Mouse (Mus musculus) kidney, postnatal 0 days (tissue): ENCODE results near the gene Mrpl38. TPM values are rescaled to one million over a fixed set of nuclear protein-coding genes. Genes with fewer than 3 reads are reported as not detected.

Experiments
- ATAC-seq: fragments of 200-750 bp; cut with Nextera tagmentation; replicated peaks from 2 replicates; pipeline ENCODE4 v1.8.0; 2017; ENCODE audit warnings: low read depth, moderate number of reproducible peaks, moderate TSS enrichment, moderate library complexity; ENCODE audit not compliant: low FRiP score
- DNase-seq: peaks from one replicate; pipeline ENCODE4 v3.0.0-alpha.2; 2016; ENCODE audit warnings: low spot score
- H3K27ac ChIP-seq: fragments of 300-500 bp; sonication (generic); 2 replicates; pipeline ENCODE4 v1.5.1; 2014; ENCODE audit warnings: mild to moderate bottlenecking
- H3K27me3 ChIP-seq: fragments of 300-500 bp; sonication (generic); 2 replicates; pipeline ENCODE4 v1.6.1; 2014; ENCODE audit warnings: low read length, mixed read lengths; ENCODE audit not compliant: insufficient read depth
- H3K36me3 ChIP-seq: fragments of 300-500 bp; sonication (generic); 2 replicates; pipeline ENCODE4 v1.6.1; 2014; ENCODE audit warnings: low read length, mixed read lengths; ENCODE audit not compliant: insufficient read depth
- H3K4me1 ChIP-seq: fragments of 300-500 bp; sonication (generic); replicated peaks from 2 replicates; pipeline ENCODE4 v1.6.1; 2014; ENCODE audit warnings: antibody characterized with exemption, low read length, mixed read lengths; ENCODE audit not compliant: insufficient read depth
- H3K4me2 ChIP-seq: fragments of 300-500 bp; sonication (generic); 2 replicates; pipeline ENCODE4 v1.6.1; 2014; ENCODE audit warnings: mild to moderate bottlenecking, low read length, moderate library complexity, mixed read lengths
- H3K4me3 ChIP-seq: fragments of 300-500 bp; sonication (generic); replicated peaks from 2 replicates; pipeline ENCODE4 v1.5.1; 2014; ENCODE audit warnings: low read depth, low read length
- H3K9ac ChIP-seq: fragments of 300-500 bp; sonication (generic); 2 replicates; pipeline ENCODE4 v1.6.1; 2014; ENCODE audit warnings: low read depth, low read length
- H3K9me3 ChIP-seq: fragments of 300-500 bp; sonication (generic); replicated peaks from 2 replicates; pipeline ENCODE4 v1.6.1; 2016; ENCODE audit warnings: low read length, inconsistent platforms, mixed read lengths
- CTCF ChIP-seq: IDR thresholded peaks from 2 replicates; pipeline ENCODE4 v1.5.1; 2016; ENCODE audit warnings: antibody characterized with exemption, low read depth, mild to moderate bottlenecking, moderate library complexity
- WGBS: fragments of 180-500 bp; shearing (Covaris S2); extraction: QIAGEN DNeasy Blood & Tissue Kit; methylation state at CpG from one replicate; pipeline ENCODE4 v1.1.7; 2014; 5-methylcytosine and 5-hydroxymethylcytosine counted together
- polyA plus RNA-seq: library from polyadenylated mRNA; unstranded; fragments of >200 nt; fragmentation: Nextera tagmentation; extraction: Ambion mirVana; gene quantifications from 2 replicates; pipeline ENCODE4 v1.2.1, GENCODE M21; 2015

Gene Mrpl38
- polyA plus RNA-seq, 1 experiment from 2014 or later = 81.1 TPM

- H3K9me3 ChIP-seq = no peaks in the 10 kb centered on the region
- peak within 1 kb of the TSS; percentile 76 for H3K4me2 ChIP-seq
- H3K27ac ChIP-seq = peak within 1 kb of the TSS; percentile 88
- 2% methylated on average over 41 of the region's 43 CpGs for WGBS
- H3K36me3 ChIP-seq = peaks cover 21% of the 10 kb centered on the region
- TF ChIP-seq CTCF = peak; percentile 51; the same call in 1 of the 2 replicates
- H3K4me1 ChIP-seq = peaks cover 7% of the 10 kb centered on the region
- H3K9ac ChIP-seq = peak within 1 kb of the TSS; percentile 46
- H3K27me3 ChIP-seq = no peaks in the 10 kb centered on the region
- peak within 1 kb of the TSS; percentile 46 for H3K4me3 ChIP-seq
- ATAC-seq = peak; percentile 94
- peak; percentile 100 for DNase-seq
Measured at GRCm38 (mm10) chr11:116086258-116087193, 52.1 kb downstream of the Mrpl38 start, which contains the start of gene Wbp2. TSS of gene Wbp2 (minus strand) at chr11:116086995.

DNA sequence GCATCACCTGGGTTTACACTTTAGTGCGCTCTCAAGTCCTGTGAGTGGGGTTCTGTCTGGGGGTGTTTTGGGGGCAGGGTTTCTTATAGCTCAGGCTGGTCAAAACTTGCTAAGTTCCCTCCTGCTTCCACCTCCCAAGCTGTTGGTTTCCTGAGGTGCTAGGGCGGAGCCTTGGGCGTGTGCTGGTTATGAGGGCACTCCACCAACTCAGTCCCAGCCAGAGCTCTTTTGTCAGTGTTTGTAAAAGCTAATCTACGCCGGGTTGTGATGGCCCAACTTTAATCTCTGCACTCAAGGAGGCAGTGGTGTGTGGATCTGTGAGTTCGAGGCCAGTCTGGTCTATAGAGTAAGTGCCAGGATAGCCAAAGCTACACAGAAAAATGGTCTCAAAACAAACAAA, 54.5 kb downstream of the Mrpl38 start:
- TF ChIP-seq CTCF = no peak
- Histone ChIP-seq H3K4me2 (no peak overlapping the region), H3K4me1 (peaks cover 7% of the 10 kb centered on the region), H3K27ac (no peak overlapping the region), H3K4me3 (no peak overlapping the region), H3K9ac (no peak overlapping the region), H3K9me3 (no peaks in the 10 kb centered on the region), H3K27me3 (no peaks in the 10 kb centered on the region), H3K36me3 (peaks cover 43% of the 10 kb centered on the region)
- DNase-seq = no peak
- ATAC-seq = no peak
- WGBS = 90% methylated on average over 6 of the region's 6 CpGs

- H3K36me3 ChIP-seq = peaks cover 43% of the 10 kb centered on the region
- WGBS = 84% methylated on average over 14 of the region's 14 CpGs
Measured at GRCm38 (mm10) chr11:116083096-116083672, 55.5 kb downstream of the Mrpl38 start.

More at GRCm38 (mm10) chr11:116083096-116083672, 55.5 kb downstream of the Mrpl38 start:
- Histone ChIP-seq H3K4me2 (no peak overlapping the region), H3K9ac (no peak overlapping the region), H3K4me1 (peaks cover 13% of the 10 kb centered on the region), H3K27me3 (no peaks in the 10 kb centered on the region), H3K4me3 (no peak overlapping the region), H3K9me3 (no peaks in the 10 kb centered on the region), H3K27ac (no peak overlapping the region)
- ATAC-seq = no peak
- TF ChIP-seq CTCF = no peak
- no peak for DNase-seq

Other genes starting within 250 kb of the Mrpl38 start
- gene Smim5, start 238.9 kb downstream of the Mrpl38 start, polyA plus RNA-seq = 11.1 and 12.1 TPM in 2 replicates
- gene Smim6, start 226.9 kb downstream of the Mrpl38 start, polyA plus RNA-seq = 13.7 and 16.1 TPM in 2 replicates
- 37.2 and 40.1 TPM in 2 replicates for gene Sap30bp, start 205.6 kb downstream of the Mrpl38 start, polyA plus RNA-seq
- 11.1 and 11.7 TPM in 2 replicates for gene Recql5, start 205.4 kb downstream of the Mrpl38 start, polyA plus RNA-seq
- 2.9 and 3.1 TPM in 2 replicates for gene Itgb4, start 164.2 kb downstream of the Mrpl38 start, polyA plus RNA-seq
- gene Galk1, start 126.1 kb downstream of the Mrpl38 start, polyA plus RNA-seq = 149 and 156 TPM in 2 replicates
- gene H3f3b, start 110.9 kb downstream of the Mrpl38 start, polyA plus RNA-seq = 1,980 and 2,021 TPM in 2 replicates
- 21.4 and 23.3 TPM in 2 replicates for gene Unk, start 108.5 kb downstream of the Mrpl38 start, polyA plus RNA-seq
- 0.54 and 0.75 TPM in 2 replicates for gene Unc13d, start 60.9 kb downstream of the Mrpl38 start, polyA plus RNA-seq
- 121 and 125 TPM in 2 replicates for gene Wbp2, start 51.9 kb downstream of the Mrpl38 start, polyA plus RNA-seq
- 40.8 and 41.7 TPM in 2 replicates for gene Trim47, start 11.7 kb downstream of the Mrpl38 start, polyA plus RNA-seq
- 3.1 and 3.3 TPM in 2 replicates for gene Trim65, start 7.7 kb downstream of the Mrpl38 start, polyA plus RNA-seq
- 16.8 and 20.0 TPM in 2 replicates for gene Fbf1, start 29.3 kb upstream of the Mrpl38 start, polyA plus RNA-seq
- 44.0 and 47.2 TPM in 2 replicates for gene Ten1, start 60.0 kb upstream of the Mrpl38 start, polyA plus RNA-seq
- gene Acox1, start 60.2 kb upstream of the Mrpl38 start, polyA plus RNA-seq = 55.5 and 64.0 TPM in 2 replicates
- 3.9 and 4.1 TPM in 2 replicates for gene Evpl, start 99.2 kb upstream of the Mrpl38 start, polyA plus RNA-seq
- gene Srp68, start 135.3 kb upstream of the Mrpl38 start, polyA plus RNA-seq = 62.1 and 69.1 TPM in 2 replicates
- 0.13 and 0.18 TPM in 2 replicates for gene Galr2, start 142.1 kb upstream of the Mrpl38 start, polyA plus RNA-seq
- gene Exoc7, start 168.4 kb upstream of the Mrpl38 start, polyA plus RNA-seq = 56.5 and 59.1 TPM in 2 replicates
- gene Foxj1, start 196.5 kb upstream of the Mrpl38 start, polyA plus RNA-seq = 2.5 TPM in 2 replicates